Mouse (Mus musculus) lung, adult 2 months (tissue): Measurements from ENCODE around the gene Qrich1. TPM values are rescaled to one million over a fixed set of nuclear protein-coding genes. Genes with fewer than 3 reads are reported as not detected.

Source experiments
- DNase-seq: peaks from one replicate; pipeline ENCODE4 v3.0.0; 2022
- H3K4me1 ChIP-seq: fragments of 200-500 bp; 2 replicates; pipeline ENCODE4 v1.6.1; 2011; ENCODE audit warnings: low read length; ENCODE audit not compliant: control insufficient read depth, insufficient read depth
- H3K4me3 ChIP-seq: fragments of 200-500 bp; replicated peaks from 2 replicates; pipeline ENCODE3; 2011; ENCODE audit warnings: low read depth, mild to moderate bottlenecking, control low read depth, low read length; ENCODE audit errors: extremely low read depth
- CTCF ChIP-seq: fragments of 200-500 bp; IDR thresholded peaks from 2 replicates; pipeline ENCODE4 v1.5.1; 2011; ENCODE audit warnings: mild to moderate bottlenecking, low read length, control low read depth; ENCODE audit not compliant: insufficient read depth
- POLR2A ChIP-seq: fragments of 200-500 bp; IDR thresholded peaks from 2 replicates; pipeline ENCODE4 v1.6.1; 2011; ENCODE audit warnings: low read depth, mild to moderate bottlenecking, control low read depth, low read length, borderline replicate concordance; ENCODE audit errors: extremely low read depth
- WGBS: fragments of 180-500 bp; shearing (Covaris S2); methylation state at CpG from one replicate; pipeline ENCODE4 v1.1.7; 2018; 5-methylcytosine and 5-hydroxymethylcytosine counted together
- polyA plus RNA-seq: library from polyadenylated mRNA; depleted of rRNA; stranded (reverse); fragments of >200 nt; gene quantifications from 2 replicates; pipeline ENCODE4 v1.2.3, GENCODE M21; 2012; rRNA removed

Gene Qrich1
- polyA plus RNA-seq: 64.4 and 76.6 TPM in 2 replicates

DNA sequence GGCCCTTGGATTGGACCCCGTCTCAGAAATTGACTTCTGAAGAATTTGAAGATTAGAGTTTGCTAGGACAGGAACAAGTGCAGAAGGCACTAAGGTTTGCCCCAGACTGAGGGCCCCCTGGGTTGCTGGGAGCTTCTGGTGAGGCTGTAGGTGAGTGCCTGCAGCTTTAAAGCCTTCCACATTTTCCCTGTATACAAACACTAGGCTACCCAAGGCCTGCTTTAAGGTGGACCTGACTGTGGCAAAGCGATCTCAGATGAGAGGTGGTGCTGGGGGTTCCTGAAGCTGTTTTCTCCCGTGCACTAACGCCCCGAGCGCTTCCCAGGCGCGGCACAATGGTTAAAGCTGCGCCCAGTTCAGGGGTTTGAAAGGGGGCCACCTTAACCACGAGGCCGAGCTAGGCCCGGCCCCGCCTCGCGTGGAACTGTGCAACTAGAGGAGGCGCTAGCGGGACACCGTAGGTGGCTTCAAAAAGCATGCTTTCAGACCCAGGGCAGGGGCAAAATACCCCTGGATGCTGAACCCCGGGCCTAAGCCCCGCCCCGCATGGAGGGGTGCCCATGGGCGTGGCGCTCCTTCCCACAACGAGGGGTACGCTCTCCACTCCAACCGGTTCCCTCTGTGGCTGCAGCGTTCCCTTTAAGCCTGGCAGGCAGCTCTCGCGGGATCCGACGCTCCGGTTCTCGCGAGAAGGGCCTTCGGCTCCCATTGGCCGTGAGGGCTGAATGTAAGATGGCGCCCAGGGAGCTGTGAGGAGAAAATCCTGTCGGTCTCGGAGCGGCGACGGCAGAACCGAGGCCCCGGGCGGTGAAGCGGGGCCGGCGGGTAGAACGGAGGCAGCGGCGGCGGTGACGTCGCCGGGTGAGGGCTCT is at the start of gene Qrich1:
Gene Qrich1, plus strand, starts transcription at position 427 of the 872 bp plus-strand sequence.
- Histone ChIP-seq H3K4me3 (peak within 1 kb of the TSS; percentile 76), H3K4me1 (peaks cover 3% of the 10 kb centered on the region; the same call in 1 of the 2 replicates)
- peak; percentile 96 for DNase-seq
- whole genome bisulfite sequencing: 1% methylated on average over 55 of the region's 55 CpGs
- no peak for TF ChIP-seq CTCF
- peak; percentile 84 for TF ChIP-seq POLR2A

DNA sequence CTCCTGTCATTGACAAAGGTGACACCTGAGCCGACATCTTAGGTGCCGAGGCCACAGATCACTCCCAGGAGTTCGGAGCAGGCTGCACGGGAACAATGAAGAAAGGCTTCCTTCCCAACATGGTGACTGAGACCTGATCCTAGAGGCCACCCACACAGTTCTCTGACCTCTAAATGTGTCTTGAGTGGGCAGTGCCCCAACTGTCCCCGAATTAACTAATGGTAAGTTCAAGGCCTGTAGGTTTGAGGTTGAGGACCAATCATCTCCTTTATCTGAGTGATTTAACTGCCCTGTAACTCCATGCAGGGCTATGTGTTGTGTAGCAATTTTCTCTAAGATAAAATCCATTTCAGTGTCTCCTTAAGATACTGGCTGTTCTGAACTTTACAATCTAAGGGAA is 47.2 kb upstream of the Qrich1 start:
- Histone ChIP-seq H3K4me3 (no peak overlapping the region), H3K4me1 (no peaks in the 10 kb centered on the region)
- DNase-seq: no peak
- TF ChIP-seq CTCF: no peak
- no peak for TF ChIP-seq POLR2A
- 49% methylated on average over 5 of the region's 5 CpGs for WGBS

DNA sequence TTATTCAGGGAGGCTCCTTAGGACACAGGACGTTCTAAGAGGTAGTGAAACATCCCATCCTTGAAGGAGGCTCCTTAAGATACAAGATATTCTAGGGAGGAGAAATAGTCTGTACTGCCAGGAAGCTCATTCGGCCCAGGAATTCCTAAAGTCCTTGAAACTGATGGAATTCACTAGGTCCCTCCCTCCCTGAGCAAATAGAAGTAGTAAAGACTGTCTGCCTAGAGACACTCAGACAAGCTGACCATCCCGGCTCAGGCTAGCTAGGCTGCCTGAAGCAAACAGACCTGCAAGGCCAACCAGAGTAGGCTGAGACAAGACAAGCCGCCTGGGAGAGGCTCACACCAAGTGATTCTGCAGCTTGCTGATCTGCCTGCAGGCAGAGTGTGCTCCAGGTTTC is 46.8 kb upstream of the Qrich1 start:
- TF ChIP-seq POLR2A: no peak
- TF ChIP-seq CTCF: no peak
- Histone ChIP-seq H3K4me1 (no peaks in the 10 kb centered on the region), H3K4me3 (no peak overlapping the region)
- WGBS: 42% methylated on average over 4 of the region's 4 CpGs
- no peak for DNase-seq

DNA sequence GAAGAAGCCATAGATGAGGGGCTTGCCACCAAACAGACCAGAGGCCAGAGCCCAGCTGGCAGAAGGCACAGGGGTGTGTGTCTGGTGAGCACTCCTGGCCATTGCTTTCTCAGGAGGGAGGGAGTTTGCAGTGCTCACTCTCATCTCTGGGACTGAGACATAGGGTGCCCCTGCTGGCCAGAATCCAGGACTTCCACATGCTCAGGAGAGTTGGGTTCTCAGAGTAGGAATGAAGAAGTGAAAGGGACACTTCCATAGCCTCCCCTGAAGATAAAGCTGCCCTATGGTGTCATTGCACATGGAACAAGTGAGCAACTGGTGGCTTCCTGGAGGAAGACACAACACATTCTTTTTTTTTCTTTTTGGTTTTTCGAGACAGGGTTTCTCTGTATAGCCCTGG is 42.1 kb upstream of the Qrich1 start:
- no peak for DNase-seq
- H3K4me3 ChIP-seq: no peak overlapping the region
- WGBS: 25% methylated on average over 1 of the region's 1 CpGs
- TF ChIP-seq POLR2A (no peak), CTCF (no peak)
- peaks cover 4% of the 10 kb centered on the region for H3K4me1 ChIP-seq

DNA sequence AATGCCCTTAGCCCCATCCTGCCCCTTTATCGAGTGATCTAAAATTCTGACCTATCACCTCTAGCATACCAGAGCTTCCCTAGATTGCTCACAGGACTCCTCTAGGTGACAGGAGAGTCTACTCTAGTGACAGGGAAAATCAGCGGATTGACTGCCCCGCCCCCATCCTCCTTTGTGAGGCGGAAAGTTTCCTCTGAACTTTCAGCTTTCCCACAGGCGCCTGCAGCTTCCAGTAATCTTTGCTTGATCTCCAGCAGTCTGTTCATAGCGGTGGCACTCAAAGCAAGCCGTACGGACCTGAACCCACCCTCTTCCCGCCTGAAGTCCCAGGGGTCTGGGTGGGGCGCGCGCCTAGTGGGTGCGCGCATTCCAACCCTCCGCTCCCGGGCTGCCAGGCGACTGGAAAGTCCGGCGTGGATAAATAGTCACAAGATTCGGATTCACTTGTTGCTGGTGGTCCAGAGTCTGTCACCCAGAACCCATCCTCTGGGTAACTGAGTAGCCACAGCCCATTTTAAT is 37.9 kb upstream of the Qrich1 start:
- under 1% methylated on average over 20 of the region's 20 CpGs for WGBS
- H3K4me1 ChIP-seq: peaks cover 5% of the 10 kb centered on the region
- H3K4me3 ChIP-seq: peak overlapping the region; percentile 81
- DNase-seq: peak; percentile 86
- TF ChIP-seq POLR2A: peak; percentile 50; the same call in 1 of the 2 replicates
- no peak for TF ChIP-seq CTCF

DNA sequence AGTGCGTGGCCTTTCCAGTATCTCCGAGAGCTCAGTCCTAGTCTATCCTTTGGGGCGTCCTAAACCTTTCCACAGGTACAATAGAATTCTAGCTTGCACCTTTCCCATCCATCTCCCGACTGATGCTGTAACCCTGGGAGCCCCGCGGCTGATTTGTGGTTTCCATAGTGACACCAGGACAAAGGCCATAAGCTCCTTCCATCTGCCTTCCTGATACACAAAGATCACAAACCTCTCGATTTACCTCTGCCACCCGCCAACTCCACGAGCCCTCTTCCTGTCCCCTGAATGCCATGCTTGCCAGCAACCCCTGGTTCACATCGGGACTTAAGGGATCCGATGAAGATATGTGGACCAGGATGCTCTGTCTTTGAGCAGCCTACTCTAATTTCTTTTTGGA is 37.4 kb upstream of the Qrich1 start:
- no peak overlapping the region for H3K4me3 ChIP-seq
- H3K4me1 ChIP-seq: peaks cover 5% of the 10 kb centered on the region
- no peak for DNase-seq
- 30% methylated on average over 11 of the region's 11 CpGs for WGBS
- TF ChIP-seq CTCF (no peak), POLR2A (no peak)

DNA sequence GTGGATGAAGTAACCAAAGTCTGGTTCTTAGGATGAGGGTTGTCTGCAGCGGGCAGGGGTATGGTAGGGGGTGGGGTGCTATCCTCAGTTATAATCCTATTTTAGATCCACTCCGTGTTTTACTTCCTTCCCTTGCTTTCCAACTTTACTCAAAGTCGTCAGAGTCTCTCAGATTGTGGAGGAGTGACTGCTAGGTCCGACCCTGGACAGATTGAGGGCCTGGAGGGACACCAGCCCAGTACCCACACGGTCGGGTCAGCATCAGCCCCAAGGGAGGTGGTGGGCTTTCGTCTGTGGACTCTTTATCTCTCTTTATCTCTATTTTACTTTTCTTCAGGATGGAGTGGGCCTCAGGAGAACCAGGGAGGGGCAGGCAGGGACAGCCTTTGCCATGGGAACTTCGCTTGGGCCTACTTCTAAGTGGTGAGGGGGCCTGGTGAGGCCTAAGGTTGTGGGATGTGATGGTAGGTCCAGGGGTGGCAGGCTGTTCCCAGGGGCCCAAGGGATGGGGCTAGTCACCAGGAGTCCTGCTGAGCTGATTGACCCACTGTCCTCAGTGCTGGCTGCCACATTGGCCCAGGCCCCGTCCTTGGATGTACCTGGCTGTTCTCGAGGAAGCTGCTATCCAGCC is 36.8 kb upstream of the Qrich1 start, which contains the start of gene Lamb2:
Gene Lamb2, plus strand, starts transcription at position 16 of the 631 bp plus-strand sequence.
- Histone ChIP-seq H3K4me3 (peak within 1 kb of the TSS; percentile 98), H3K4me1 (peaks cover 5% of the 10 kb centered on the region)
- TF ChIP-seq CTCF: no peak
- peak; percentile 81; the same call in 1 of the 2 replicates for TF ChIP-seq POLR2A
- WGBS: 15% methylated on average over 10 of the region's 10 CpGs
- peak; percentile 63 for DNase-seq

DNA sequence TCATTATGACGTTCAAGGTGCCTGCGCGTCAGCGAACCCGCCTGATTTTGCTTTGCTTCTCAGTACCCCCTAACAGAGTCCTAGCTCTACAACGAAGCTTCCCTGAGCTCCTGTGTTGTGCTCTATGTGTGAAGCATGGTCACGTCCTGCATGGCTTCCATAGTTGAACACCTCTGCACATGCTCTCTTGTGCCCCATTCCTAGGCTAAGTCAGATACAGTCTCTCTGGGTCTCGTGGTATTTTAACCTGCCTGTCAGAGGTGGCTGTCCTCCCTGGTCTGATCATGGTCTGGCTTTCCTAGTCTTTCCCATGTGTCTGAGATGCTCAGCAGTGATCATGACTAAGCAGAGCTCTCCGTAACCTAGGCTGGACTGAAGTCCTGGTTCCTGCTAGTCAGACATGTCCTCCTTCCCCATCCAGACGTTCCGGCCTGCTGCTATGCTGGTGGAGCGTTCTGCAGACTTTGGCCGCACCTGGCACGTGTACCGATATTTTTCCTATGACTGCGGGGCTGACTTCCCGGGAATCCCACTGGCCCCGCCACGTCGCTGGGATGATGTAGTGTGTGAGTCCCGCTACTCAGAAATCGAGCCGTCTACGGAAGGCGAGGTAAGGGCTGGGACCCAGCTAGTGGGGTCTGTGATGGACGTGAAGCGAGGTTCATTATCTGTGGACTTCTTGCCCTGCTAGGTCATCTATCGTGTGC is 35.6 kb upstream of the Qrich1 start:
- DNase-seq: no peak
- H3K4me3 ChIP-seq: no peak overlapping the region
- TF ChIP-seq POLR2A: no peak
- no peak for TF ChIP-seq CTCF
- H3K4me1 ChIP-seq: peaks cover 5% of the 10 kb centered on the region
- WGBS: 87% methylated on average over 28 of the region's 28 CpGs
